Mouse (Mus musculus) G1E (cell line): Measurements from ENCODE around the gene Tph2. TPM values are rescaled to one million over a fixed set of nuclear protein-coding genes. Genes with fewer than 3 reads are reported as not detected.

Source experiments
- ATAC-seq: 2 replicates; pipeline ENCODE4 v1.8.0; 2016; ENCODE audit warnings: mild to moderate bottlenecking; ENCODE audit not compliant: insufficient number of reproducible peaks, poor library complexity, low FRiP score, severe bottlenecking; ENCODE audit errors: extremely low read depth
- DNase-seq: peaks from one replicate; pipeline ENCODE4 v3.0.0; 2012; ENCODE audit warnings: low spot score
- H3K27me3 ChIP-seq: 2 replicates; pipeline ENCODE4 v1.6.1; 2012; ENCODE audit warnings: mild to moderate bottlenecking, low read length, inconsistent platforms; ENCODE audit not compliant: insufficient read depth
- H3K36me3 ChIP-seq: replicated peaks from 2 replicates; pipeline ENCODE3; 2012; ENCODE audit warnings: mild to moderate bottlenecking, inconsistent platforms
- H3K4me1 ChIP-seq: 2 replicates; pipeline ENCODE4 v1.6.1; 2012; ENCODE audit warnings: low read depth, low read length, inconsistent platforms, mixed read lengths; ENCODE audit not compliant: insufficient read depth
- H3K4me3 ChIP-seq: 2 replicates; pipeline ENCODE4 v1.5.1; 2012; ENCODE audit warnings: low read depth, mild to moderate bottlenecking, inconsistent platforms, low read length, moderate library complexity, mixed read lengths
- H3K9me3 ChIP-seq: replicated peaks from 2 replicates; pipeline ENCODE4 v1.6.1; 2012; ENCODE audit warnings: inconsistent platforms
- CTCF ChIP-seq: IDR thresholded peaks from 2 replicates; pipeline ENCODE4 v1.5.1; 2012; ENCODE audit warnings: low read depth, low read length, inconsistent platforms, mixed read lengths
- GATA1 ChIP-seq: IDR thresholded peaks from 2 replicates; pipeline ENCODE4 v1.6.1; 2012; ENCODE audit warnings: borderline replicate concordance, low read length, inconsistent platforms, mixed read lengths
- GATA2 ChIP-seq: IDR thresholded peaks from 2 replicates; pipeline ENCODE4 v1.6.1; 2012; ENCODE audit warnings: low read depth, low read length, inconsistent platforms, borderline replicate concordance
- POLR2AphosphoS5 ChIP-seq: IDR thresholded peaks from 2 replicates; pipeline ENCODE4 v1.6.1; 2012; ENCODE audit warnings: low read depth, low read length, inconsistent platforms; ENCODE audit not compliant: insufficient replicate concordance
- TAL1 ChIP-seq: conservative IDR thresholded peaks from 2 replicates; pipeline ENCODE4 v1.6.1; 2012; ENCODE audit warnings: low read depth, low read length, inconsistent platforms, mixed read lengths
- polyA plus RNA-seq: library from polyadenylated mRNA; stranded (reverse); fragments of >175 nt; gene quantifications from 2 replicates; pipeline ENCODE4 v1.2.3, GENCODE M21; 2012
- total RNA-seq, 2 experiments: library from RNA; stranded (forward) in 1 of 2; stranded (reverse) in 1 of 2; fragments of 200-1000 nt in 1 of 2; fragments of >200 nt in 1 of 2; fragmentation: Nextera tagmentation in 1 of 2; gene quantifications; 2 replicates each; pipeline ENCODE4 v1.2.3; 2014 to 2017

Tph2 gene
- total and polyA plus RNA-seq, 3 experiments = 0.11 TPM; not detected in 2

DNA sequence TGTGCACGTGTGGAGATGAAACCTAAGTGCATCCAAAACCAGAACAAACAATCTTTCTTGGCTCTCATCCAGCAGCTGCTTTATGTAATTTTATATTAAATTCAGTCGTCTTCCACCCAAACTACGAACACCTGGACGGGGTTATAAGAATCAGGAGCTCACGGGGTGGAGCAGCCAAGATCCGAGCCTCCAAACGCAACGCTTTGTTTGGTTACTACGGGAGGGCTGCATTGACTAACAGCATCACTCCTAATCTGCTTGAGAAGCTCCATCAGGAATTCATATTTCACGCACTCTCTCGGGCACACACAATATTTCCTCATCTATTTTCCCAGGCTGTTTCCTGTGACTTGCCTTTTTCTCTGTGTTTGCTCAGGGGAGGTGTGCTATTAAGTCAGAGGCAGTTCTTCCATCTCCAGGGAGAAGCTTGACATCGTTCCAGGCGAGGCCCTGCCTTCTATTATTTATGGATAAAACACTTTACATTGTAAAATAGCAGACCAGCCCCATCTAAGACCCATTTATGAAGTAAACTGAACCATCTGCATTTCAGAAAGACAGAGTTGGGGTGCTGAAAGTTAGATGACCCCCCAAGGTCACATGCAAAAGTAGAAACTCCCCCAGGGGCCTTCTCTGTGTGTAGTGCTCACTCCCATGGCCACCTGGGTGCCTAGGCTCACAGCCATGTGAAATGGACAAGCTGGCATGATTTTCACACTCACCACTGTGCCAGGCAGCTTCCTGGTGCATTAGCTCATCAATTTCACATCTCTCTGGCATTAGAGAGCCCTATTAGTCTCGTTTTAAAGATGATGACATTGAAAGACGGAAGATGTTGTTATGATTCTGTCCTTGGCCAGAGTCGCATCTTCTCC lies 76.9 kb downstream of the Tph2 start:
- H3K27me3 ChIP-seq = no peaks in the 10 kb centered on the region
- H3K4me1 ChIP-seq = no peaks in the 10 kb centered on the region
- no peak overlapping the region for H3K4me3 ChIP-seq
- DNase-seq (no peak), ATAC-seq (no peak)
- no peaks in the 10 kb centered on the region for H3K36me3 ChIP-seq
- no peak for TF ChIP-seq GATA2
- TF ChIP-seq GATA1 = no peak
- TF ChIP-seq POLR2AphosphoS5 = no peak
- no peak for TF ChIP-seq CTCF
- no peak for TF ChIP-seq TAL1
- H3K9me3 ChIP-seq = peaks cover 28% of the 10 kb centered on the region

DNA sequence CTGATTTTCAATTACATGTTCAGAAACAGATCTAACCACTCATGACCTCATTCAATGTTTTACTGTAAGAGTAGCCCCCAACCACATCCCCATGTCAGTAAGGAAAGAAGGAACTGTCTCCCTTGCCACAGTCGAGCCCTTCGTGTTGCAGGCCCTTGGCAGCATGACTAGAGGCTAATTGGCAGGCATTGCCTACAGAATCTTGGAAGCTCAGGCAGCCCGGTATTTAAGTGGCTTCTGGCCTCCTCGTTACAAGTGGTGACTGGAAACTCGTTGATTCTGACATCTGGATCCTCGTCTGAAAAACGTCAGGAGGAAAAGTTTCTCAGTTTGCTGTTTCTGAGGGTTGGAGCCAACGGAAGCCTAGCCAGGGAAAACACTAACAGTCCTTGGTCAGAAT lies 80.6 kb downstream of the Tph2 start:
- Histone ChIP-seq H3K36me3 (no peaks in the 10 kb centered on the region), H3K9me3 (peaks cover 41% of the 10 kb centered on the region), H3K4me3 (no peak overlapping the region), H3K27me3 (no peaks in the 10 kb centered on the region), H3K4me1 (no peaks in the 10 kb centered on the region)
- ATAC-seq (no peak), DNase-seq (no peak)
- TF ChIP-seq TAL1 (no peak), GATA1 (no peak), POLR2AphosphoS5 (no peak)

DNA sequence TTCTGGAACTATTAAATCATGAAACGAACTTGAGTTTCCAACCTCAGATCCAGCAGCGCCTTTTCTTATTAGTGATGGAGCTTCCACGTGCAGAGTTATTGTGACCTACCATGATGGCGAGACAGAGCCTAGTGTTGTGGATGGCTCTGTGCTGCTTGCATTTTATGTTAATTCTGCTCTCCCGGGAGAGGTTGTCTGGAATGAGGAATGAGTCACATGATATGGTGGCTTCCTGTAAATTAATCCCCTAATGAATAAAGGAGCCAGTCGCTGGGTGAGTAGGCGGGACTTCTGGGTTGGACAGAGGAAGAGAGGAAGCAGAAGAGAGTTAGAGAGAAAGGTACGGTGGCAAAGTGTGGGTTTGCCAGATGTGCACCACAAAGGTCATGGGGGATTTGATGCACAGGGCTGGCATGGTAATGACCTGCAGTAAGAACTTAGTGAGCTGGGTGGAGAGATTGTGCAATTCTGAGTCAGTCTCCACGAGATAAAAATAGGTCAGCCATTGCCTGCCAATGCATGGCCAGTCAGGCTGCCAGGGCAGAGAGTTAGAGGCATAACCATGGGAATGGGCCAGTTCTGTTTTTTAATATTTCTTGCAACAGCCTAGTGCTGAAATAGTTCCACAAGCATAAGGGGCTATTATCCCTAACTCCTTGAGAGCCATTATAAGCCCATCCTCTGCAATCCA lies 84.8 kb downstream of the Tph2 start:
- H3K4me3 ChIP-seq = no peak overlapping the region
- no peak for TF ChIP-seq POLR2AphosphoS5
- no peak for TF ChIP-seq TAL1
- TF ChIP-seq CTCF = no peak
- no peak for TF ChIP-seq GATA1
- no peak for TF ChIP-seq GATA2
- no peaks in the 10 kb centered on the region for H3K36me3 ChIP-seq
- H3K4me1 ChIP-seq = no peaks in the 10 kb centered on the region
- no peaks in the 10 kb centered on the region for H3K27me3 ChIP-seq
- peaks cover 37% of the 10 kb centered on the region for H3K9me3 ChIP-seq
- DNase-seq (no peak), ATAC-seq (no peak)

DNA sequence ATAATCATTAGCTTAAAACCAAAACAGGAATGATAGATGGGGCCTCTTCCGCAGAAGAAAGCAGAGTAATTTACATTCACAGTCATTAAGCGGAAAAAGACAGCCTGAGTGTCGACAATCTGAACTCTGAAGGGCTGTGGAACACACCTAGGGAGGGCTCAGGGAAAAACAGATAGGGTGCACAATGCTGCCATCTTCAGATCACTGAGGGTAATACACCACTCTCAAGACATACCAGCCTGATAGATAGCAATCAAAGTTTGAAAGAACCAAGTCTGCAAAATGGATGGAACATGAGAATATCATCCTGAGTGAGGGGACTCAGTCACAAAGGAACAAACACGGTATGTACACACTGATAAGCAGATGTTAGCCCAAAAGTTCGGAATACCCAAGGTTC lies 87.7 kb downstream of the Tph2 start:
- TF ChIP-seq CTCF = no peak
- TF ChIP-seq POLR2AphosphoS5 = no peak
- no peak for TF ChIP-seq GATA1
- Histone ChIP-seq H3K27me3 (no peaks in the 10 kb centered on the region), H3K9me3 (peaks cover 38% of the 10 kb centered on the region), H3K4me1 (no peaks in the 10 kb centered on the region), H3K36me3 (no peaks in the 10 kb centered on the region), H3K4me3 (no peak overlapping the region)
- ATAC-seq (no peak), DNase-seq (no peak)

DNA sequence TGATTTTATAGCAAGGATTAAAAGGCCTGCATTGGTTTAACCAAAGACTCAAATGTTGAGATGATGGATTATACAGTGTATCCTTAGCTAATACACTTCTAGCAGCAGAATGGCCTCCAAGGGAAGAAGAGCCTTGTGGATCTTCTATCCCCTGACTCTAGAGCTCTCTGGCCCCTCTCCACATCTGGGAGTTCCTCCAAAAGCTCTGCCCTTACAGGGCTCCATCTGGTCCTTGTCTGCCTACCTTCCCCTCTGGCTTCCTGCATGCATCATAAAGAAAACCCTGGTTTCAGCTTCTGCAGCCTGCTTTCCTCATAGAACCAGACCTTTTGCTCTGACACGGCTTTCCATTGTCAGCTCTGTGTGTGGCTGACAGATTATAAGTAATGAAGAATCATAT lies 88.6 kb downstream of the Tph2 start:
- H3K4me1 ChIP-seq = no peaks in the 10 kb centered on the region
- ATAC-seq (no peak), DNase-seq (no peak)
- H3K4me3 ChIP-seq = no peak overlapping the region
- H3K36me3 ChIP-seq = no peaks in the 10 kb centered on the region
- no peak for TF ChIP-seq TAL1
- no peak for TF ChIP-seq GATA1
- no peak for TF ChIP-seq POLR2AphosphoS5
- no peak for TF ChIP-seq CTCF
- no peak for TF ChIP-seq GATA2
- no peaks in the 10 kb centered on the region for H3K27me3 ChIP-seq
- peaks cover 36% of the 10 kb centered on the region for H3K9me3 ChIP-seq

DNA sequence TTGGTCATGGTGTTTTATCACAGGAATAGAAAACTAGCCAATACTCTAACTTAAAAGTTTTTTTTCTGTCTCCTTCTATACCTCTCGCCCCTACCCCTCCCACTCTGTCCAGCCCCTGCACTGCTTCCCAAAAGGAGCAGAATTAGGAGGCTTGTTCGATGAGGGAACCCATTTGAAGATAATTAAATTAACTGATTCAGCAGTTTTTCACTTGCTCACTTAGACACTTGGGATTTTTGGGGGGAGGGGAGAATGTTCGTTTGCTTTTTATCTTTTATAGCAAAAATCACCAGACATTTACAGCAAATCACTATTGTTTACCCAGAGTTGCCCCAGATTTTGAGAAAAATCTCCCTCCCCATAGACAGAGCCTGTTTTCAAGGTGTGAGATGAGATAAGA lies 106.6 kb downstream of the Tph2 start:
- Histone ChIP-seq H3K36me3 (no peaks in the 10 kb centered on the region), H3K27me3 (no peaks in the 10 kb centered on the region), H3K9me3 (peaks cover 25% of the 10 kb centered on the region), H3K4me1 (no peaks in the 10 kb centered on the region), H3K4me3 (no peak overlapping the region)
- TF ChIP-seq TAL1 (no peak), POLR2AphosphoS5 (no peak), GATA1 (no peak), GATA2 (no peak), CTCF (no peak)
- no peak for ATAC-seq
- no peak for DNase-seq
